ENCODE assay signal across 8 mouse cellular contexts in genomic region chr11:107255185-107255584, GRCm38 (mm10).
A peak's percentile ranks its signal among the peaks of the same experiment; 100 is the strongest.
DNase-seq lines count a peak whose midpoint lies in the region; ATAC-seq and TF ChIP-seq lines count a peak whose summit lies in the region.

No protein-coding gene starts in this region.

- no peaks in the 10 kb centered on the region for H3K27me3 ChIP-seq in intestine, postnatal 0 days (replicated peaks; ENCODE audit: control insufficient read depth, insufficient read depth, low read length)

- H3K9me3 ChIP-seq in intestine, postnatal 0 days (ENCODE audit: control insufficient read depth) = no peaks in the 10 kb centered on the region

- H3K4me1 ChIP-seq in intestine, postnatal 0 days (replicated peaks; ENCODE audit: control insufficient read depth, insufficient read depth, low read length) = no peaks in the 10 kb centered on the region

- no peak for ATAC-seq in intestine, postnatal 0 days

- peak; percentile 18 for DNase-seq in embryo, embryonic 10.5 days (ENCODE audit: low spot score)
- DNase-seq in embryo, embryonic 11 days = no peak
- peak; percentile 5 for DNase-seq in urinary bladder, postnatal 25 days (ENCODE audit: low spot score)
- no peak for DNase-seq in urinary bladder, adult 18-20 months (ENCODE audit: low spot score in 2 of 2)
- peak; percentile 43 for DNase-seq in naive thymus-derived CD4-positive, alpha-beta T cell, adult 2 months (ENCODE audit: low read depth)
- no peak for DNase-seq in Muller cell, postnatal 12 days (ENCODE audit: inconsistent ontology term)
- no peak for DNase-seq in frontal cortex, postnatal 10 days (ENCODE audit: low spot score in 2 of 2)

- H3K27ac ChIP-seq in intestine, postnatal 0 days (ENCODE audit: low read depth, low read length) = no peak overlapping the region

- H3K4me3 ChIP-seq in intestine, postnatal 0 days (ENCODE audit: low read depth, low read length) = no peak overlapping the region

- 80% methylated on average over 11 of the region's 11 CpGs for WGBS in intestine, postnatal 0 days

- no peak overlapping the region for H3K4me2 ChIP-seq in intestine, postnatal 0 days (replicated peaks; ENCODE audit: low read depth)

- peak; percentile 65 for TF ChIP-seq CTCF in intestine, postnatal 0 days (IDR thresholded peaks at IDR 0.05; ENCODE audit: low read depth)

- H3K9ac ChIP-seq in intestine, postnatal 0 days (ENCODE audit: low read depth, low read length) = no peak overlapping the region

- H3K36me3 ChIP-seq in intestine, postnatal 0 days (ENCODE audit: control insufficient read depth, insufficient read depth) = no peaks in the 10 kb centered on the region

Comparison
In these comparisons a context has a peak if more than half of its experiments do, and no peak if none do; other contexts are left out.
1. DNase-seq: peak in embryo, embryonic 10.5 days (single experiment), urinary bladder, postnatal 25 days (single experiment) and naive thymus-derived CD4-positive, alpha-beta T cell, adult 2 months (single experiment); none in embryo, embryonic 11 days (single experiment), urinary bladder, adult 18-20 months (0 of 2), Muller cell, postnatal 12 days (single experiment) and frontal cortex, postnatal 10 days (0 of 2).